Mouse (Mus musculus) heart, embryonic 14.5 days (tissue): ENCODE data around the gene Ccdc138. TPM values are rescaled to one million over a fixed set of nuclear protein-coding genes. Genes with fewer than 3 reads are reported as not detected.

Experiments
- ATAC-seq: fragments of 200-750 bp; cut with Nextera tagmentation; 2 replicates; pipeline ENCODE4 v1.8.0; 2017; ENCODE audit warnings: low read depth, moderate TSS enrichment; ENCODE audit not compliant: insufficient number of reproducible peaks, insufficient read depth, low FRiP score
- H3K27ac ChIP-seq, 2 experiments: fragments of 200-500 bp in 1 of 2; fragments of 300-500 bp in 1 of 2; sonication (generic) in 1 of 2; replicated peaks in 1 of 2; 2 replicates each; pipeline ENCODE4 v1.5.1; 2012 to 2014; ENCODE audit warnings: low read depth in 2 of 2, low read length in 2 of 2, control low read depth in 1 of 2, mild to moderate bottlenecking in 1 of 2, mixed read lengths in 1 of 2; ENCODE audit not compliant: control insufficient read depth in 1 of 2, insufficient read depth in 1 of 2
- H3K27me3 ChIP-seq: fragments of 300-500 bp; sonication (generic); 2 replicates; pipeline ENCODE4 v1.6.1; 2014; ENCODE audit warnings: mild to moderate bottlenecking, low read length, control low read depth; ENCODE audit not compliant: control insufficient read depth, insufficient read depth
- H3K36me3 ChIP-seq: fragments of 300-500 bp; sonication (generic); 2 replicates; pipeline ENCODE4 v1.6.1; 2014; ENCODE audit warnings: mild to moderate bottlenecking, control low read depth, low read length, mixed read lengths; ENCODE audit not compliant: control insufficient read depth, insufficient read depth
- H3K4me1 ChIP-seq, 2 experiments: fragments of 200-500 bp in 1 of 2; fragments of 300-500 bp in 1 of 2; sonication (generic) in 1 of 2; 2 replicates each; pipeline ENCODE4 v1.6.1; 2012 to 2014; ENCODE audit warnings: low read length in 2 of 2, control low read depth in 1 of 2, mixed read lengths in 1 of 2; ENCODE audit not compliant: control insufficient read depth in 2 of 2, insufficient read depth in 2 of 2
- H3K4me2 ChIP-seq: fragments of 300-500 bp; sonication (generic); 2 replicates; pipeline ENCODE4 v1.6.1; 2014; ENCODE audit warnings: mild to moderate bottlenecking, low read length
- H3K4me3 ChIP-seq, 2 experiments: fragments of 200-500 bp in 1 of 2; fragments of 300-500 bp in 1 of 2; sonication (generic) in 1 of 2; 2 replicates each; pipeline ENCODE4 v1.5.1; 2012 to 2014; ENCODE audit warnings: low read length in 2 of 2, mild to moderate bottlenecking in 2 of 2, control low read depth in 1 of 2, low read depth in 1 of 2, moderate library complexity in 1 of 2; ENCODE audit not compliant: control insufficient read depth in 1 of 2, insufficient read depth in 1 of 2
- H3K9ac ChIP-seq: fragments of 300-500 bp; sonication (generic); 2 replicates; pipeline ENCODE4 v1.6.1; 2014; ENCODE audit warnings: mild to moderate bottlenecking, low read length
- H3K9me3 ChIP-seq: fragments of 300-500 bp; sonication (generic); 2 replicates; pipeline ENCODE4 v1.6.1; 2016; ENCODE audit warnings: low read length, control low read depth; ENCODE audit not compliant: control insufficient read depth
- WGBS: fragments of 180-500 bp; shearing (Covaris S2); extraction: QIAGEN DNeasy Blood & Tissue Kit; methylation state at CpG from one replicate; pipeline ENCODE4 v1.1.7; 2014; 5-methylcytosine and 5-hydroxymethylcytosine counted together
- polyA plus RNA-seq: library from polyadenylated mRNA; unstranded; fragments of >200 nt; fragmentation: Nextera tagmentation; extraction: Ambion mirVana; gene quantifications from 2 replicates; pipeline ENCODE4 v1.2.1, GENCODE M21; 2014

The Ccdc138 gene
- polyA plus RNA-seq, 1 experiment from 2014 or later = 6.7 TPM

DNA sequence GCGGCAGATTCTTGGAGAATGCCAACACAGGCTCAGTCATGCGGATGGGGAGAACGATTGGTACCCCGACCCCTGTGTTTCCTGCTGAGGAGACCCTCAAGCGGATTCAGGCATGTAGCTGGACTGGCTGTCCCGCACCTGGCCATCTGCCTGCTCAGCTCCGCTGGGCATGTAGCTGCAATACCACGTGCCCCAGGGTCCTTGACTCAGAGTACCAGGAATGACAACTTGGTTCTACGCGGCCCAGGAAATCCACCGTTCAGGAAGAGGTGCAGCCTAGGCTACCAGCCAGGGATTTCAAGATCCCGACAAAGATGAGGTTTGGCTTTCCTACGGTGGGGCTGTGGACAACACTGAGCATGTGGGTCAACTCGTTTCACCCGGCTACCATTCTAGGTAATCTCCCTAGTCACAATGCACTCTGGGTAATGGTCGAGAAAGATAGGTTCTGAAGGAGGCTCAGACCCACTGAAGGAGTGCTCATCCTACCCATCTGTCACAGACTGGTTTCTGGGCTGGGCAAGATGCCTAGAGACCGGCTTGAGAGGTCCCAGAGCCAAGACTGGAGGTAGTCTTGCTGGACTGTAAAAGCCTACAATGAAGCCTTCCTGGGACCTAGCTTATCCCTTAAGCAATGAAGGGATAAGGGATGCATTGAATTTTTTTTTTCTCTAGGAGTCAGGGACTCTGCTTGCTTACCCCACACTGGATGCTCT is 120.9 kb downstream of the Ccdc138 start:
- Histone ChIP-seq H3K4me3 (no peak overlapping the region), H3K36me3 (no peaks in the 10 kb centered on the region), H3K27me3 (no peaks in the 10 kb centered on the region), H3K9me3 (no peaks in the 10 kb centered on the region), H3K4me2 (no peak overlapping the region), H3K9ac (no peak overlapping the region), H3K4me1 (peaks cover 0 to 5% of the 10 kb centered on the region in 2 experiments; a peak in 1 of 4 replicates), H3K27ac (no peak overlapping the region)
- ATAC-seq = no peak
- WGBS = 88% methylated on average over 17 of the region's 17 CpGs

DNA sequence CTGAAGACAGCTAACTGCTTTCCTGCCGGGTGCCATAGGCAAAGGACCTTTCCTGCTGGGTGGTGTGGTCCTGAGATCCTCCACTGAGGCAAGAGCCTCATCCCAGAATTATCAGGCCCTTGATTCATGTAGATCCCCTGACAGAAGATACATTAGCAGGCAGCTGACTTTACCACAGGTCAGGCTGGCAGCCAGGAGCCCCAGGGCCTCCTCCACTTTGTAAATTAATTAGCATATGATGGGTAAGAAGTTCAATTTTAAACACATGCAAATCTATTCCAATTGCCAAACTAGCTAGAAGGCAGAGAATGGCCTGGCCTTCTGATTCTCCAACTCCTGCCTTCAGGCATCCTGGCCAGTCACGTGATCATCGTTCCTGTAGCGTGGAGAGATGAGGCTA is 121.5 kb downstream of the Ccdc138 start:
- H3K27me3 ChIP-seq = no peaks in the 10 kb centered on the region
- no peak overlapping the region for H3K9ac ChIP-seq
- H3K4me3 ChIP-seq = no peak overlapping the region
- peaks cover 0 to 5% of the 10 kb centered on the region in 2 experiments; a peak in 1 of 4 replicates for H3K4me1 ChIP-seq
- H3K27ac ChIP-seq = no peak overlapping the region
- no peak for ATAC-seq
- WGBS = 88% methylated on average over 4 of the region's 4 CpGs
- H3K9me3 ChIP-seq = no peaks in the 10 kb centered on the region
- no peak overlapping the region for H3K4me2 ChIP-seq
- H3K36me3 ChIP-seq = no peaks in the 10 kb centered on the region

DNA sequence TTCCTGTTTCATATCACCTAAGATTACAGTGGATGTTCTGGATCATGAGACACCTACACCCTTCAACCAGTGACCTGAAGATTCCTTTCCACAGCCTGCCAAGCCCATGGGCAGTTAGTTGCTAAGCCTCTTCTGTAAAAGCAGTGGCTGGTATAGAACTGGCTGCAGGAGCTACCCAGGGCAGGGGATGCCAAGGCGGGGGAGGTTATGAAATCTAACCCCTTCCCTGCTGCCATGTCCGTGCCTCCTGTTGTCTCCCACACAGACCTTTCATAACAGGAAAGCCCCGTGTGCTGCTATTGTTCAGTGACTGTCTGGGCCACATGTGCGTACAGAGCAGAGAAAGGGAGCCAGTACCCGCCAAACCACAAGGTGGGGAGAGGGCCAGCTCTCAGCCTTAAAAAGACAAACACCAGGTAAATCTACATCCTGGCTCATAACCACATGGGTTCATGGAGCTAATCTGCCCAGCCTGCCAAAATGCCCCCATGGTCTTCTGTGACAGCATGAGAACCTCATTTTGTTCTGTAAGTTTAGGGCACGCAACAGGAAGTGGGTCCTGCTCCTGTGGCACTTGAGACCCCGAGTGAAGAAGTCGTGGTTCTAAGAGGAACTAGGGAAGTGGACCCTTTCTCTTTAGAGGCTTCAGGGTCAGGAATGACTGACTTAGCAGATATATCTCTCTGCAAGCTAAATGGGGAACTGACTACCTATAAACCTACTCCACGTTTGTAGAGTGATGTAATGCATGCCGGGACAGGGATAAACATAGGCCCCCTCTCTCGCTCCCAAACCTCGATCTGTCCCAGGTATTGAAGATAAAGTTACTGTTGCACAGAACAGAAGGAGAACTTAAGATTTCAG is 127.3 kb downstream of the Ccdc138 start:
- no peak for ATAC-seq
- no peak overlapping the region for H3K27ac ChIP-seq
- 46% methylated on average over 12 of the region's 12 CpGs for WGBS

More for the DNA sequence above, 127.3 kb downstream of the Ccdc138 start:
- Histone ChIP-seq H3K9ac (no peak overlapping the region), H3K4me3 (no peak overlapping the region), H3K27me3 (no peaks in the 10 kb centered on the region), H3K4me1 (peaks cover 7 to 8% of the 10 kb centered on the region in 2 experiments; a peak in 2 of 4 replicates), H3K4me2 (no peak overlapping the region), H3K9me3 (no peaks in the 10 kb centered on the region), H3K36me3 (no peaks in the 10 kb centered on the region)

Other genes with a start within 250 kb of the Ccdc138 start
- 37.3 and 39.3 TPM in 2 replicates for gene Gcc2, start 242.5 kb upstream of the Ccdc138 start, polyA plus RNA-seq
- gene Lims1, start 174.5 kb upstream of the Ccdc138 start, polyA plus RNA-seq = 179 and 193 TPM in 2 replicates
- gene Ranbp2, start 51.0 kb upstream of the Ccdc138 start, polyA plus RNA-seq = 23.5 and 26.8 TPM in 2 replicates
- 0.05 and 0.07 TPM in 2 replicates for gene Edar, start 177.7 kb downstream of the Ccdc138 start, polyA plus RNA-seq
- gene Gm17542, start 220.3 kb downstream of the Ccdc138 start, polyA plus RNA-seq = not detected in 2 replicates